Mouse (Mus musculus): Measurements from ENCODE around the gene Ttc39a. TPM values are rescaled to one million over a fixed set of nuclear protein-coding genes. Genes with fewer than 3 reads are reported as not detected.

Gene Ttc39a
- polyA plus RNA-seq, 1 experiment from 2014 or later, result 1.9 TPM

DNA sequence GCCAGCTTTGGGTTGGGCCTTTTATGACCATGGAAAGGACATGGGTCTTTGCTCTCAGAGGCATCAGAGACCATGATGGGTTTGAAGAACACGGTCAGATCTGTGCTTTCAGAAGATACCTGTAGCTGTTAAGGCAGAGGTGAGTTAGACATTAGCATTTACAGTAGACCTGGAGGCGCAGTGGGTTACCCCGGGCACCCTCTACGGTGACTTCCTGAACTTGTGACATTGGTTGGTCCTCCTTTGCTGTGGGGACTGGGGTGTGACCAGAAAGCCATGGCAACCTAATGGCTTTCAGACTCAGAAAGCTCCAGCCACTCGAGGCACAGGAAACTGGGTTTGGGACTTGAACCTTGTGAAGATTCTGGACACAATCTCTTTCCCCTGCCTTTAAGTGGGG is 5.8 kb downstream of the Ttc39a start:
- ATAC-seq (ENCODE audit: insufficient read depth, low FRiP score, low TSS enrichment) (no peak), DNase-seq (ENCODE audit: low spot score) (no peak)
- Histone ChIP-seq H3K4me2 (ENCODE audit: low read depth) (no peak overlapping the region), H3K27me3 (ENCODE audit: control insufficient read depth, insufficient read depth, low read length) (peaks cover 5% of the 10 kb centered on the region; the same call in 1 of the 2 replicates), H3K27ac (ENCODE audit: low read depth, low read length) (no peak overlapping the region), H3K4me3 (ENCODE audit: low read depth, low read length) (no peak overlapping the region), H3K4me1 (ENCODE audit: control insufficient read depth, insufficient read depth, low read length) (no peaks in the 10 kb centered on the region), H3K36me3 (ENCODE audit: control insufficient read depth, insufficient read depth, low read length) (no peaks in the 10 kb centered on the region), H3K9me3 (ENCODE audit: control insufficient read depth, low read length) (no peaks in the 10 kb centered on the region), H3K9ac (ENCODE audit: low read length) (no peak overlapping the region)
- WGBS, result 91% methylated on average over 5 of the region's 5 CpGs

DNA sequence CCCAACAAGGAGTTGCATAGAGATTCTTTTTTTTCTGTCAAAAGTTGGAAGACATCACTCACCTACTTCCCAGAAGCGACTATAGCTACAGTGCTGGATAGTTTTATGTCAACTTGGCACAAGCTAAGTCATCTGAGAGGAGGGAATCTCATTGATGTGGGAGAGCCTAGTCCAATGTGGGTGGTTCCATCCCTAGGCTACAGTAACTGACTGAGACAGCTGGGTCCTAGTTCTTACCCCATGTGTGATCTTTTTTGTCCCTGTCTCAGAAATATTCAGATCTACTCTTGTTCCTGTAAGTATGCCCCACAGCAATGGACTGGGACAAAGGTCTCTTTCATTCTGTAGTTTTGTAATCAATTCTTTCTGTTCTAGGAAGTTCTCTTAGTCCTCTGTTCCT is 11.6 kb downstream of the Ttc39a start:
- no peaks in the 10 kb centered on the region for H3K4me1 ChIP-seq (ENCODE audit: control insufficient read depth, insufficient read depth, low read length)
- no peak overlapping the region for H3K4me2 ChIP-seq (ENCODE audit: low read depth)
- H3K27ac ChIP-seq (ENCODE audit: low read depth, low read length), result no peak overlapping the region
- no peak overlapping the region for H3K4me3 ChIP-seq (ENCODE audit: low read depth, low read length)
- no peak for DNase-seq (ENCODE audit: low spot score)
- WGBS, result 95% methylated on average over 1 of the region's 1 CpGs
- no peaks in the 10 kb centered on the region for H3K36me3 ChIP-seq (ENCODE audit: control insufficient read depth, insufficient read depth, low read length)
- H3K9ac ChIP-seq (ENCODE audit: low read length), result no peak overlapping the region
- no peaks in the 10 kb centered on the region for H3K9me3 ChIP-seq (ENCODE audit: control insufficient read depth, low read length)
- H3K27me3 ChIP-seq (ENCODE audit: control insufficient read depth, insufficient read depth, low read length), result no peaks in the 10 kb centered on the region
- no peak for ATAC-seq (ENCODE audit: insufficient read depth, low FRiP score, low TSS enrichment)

DNA sequence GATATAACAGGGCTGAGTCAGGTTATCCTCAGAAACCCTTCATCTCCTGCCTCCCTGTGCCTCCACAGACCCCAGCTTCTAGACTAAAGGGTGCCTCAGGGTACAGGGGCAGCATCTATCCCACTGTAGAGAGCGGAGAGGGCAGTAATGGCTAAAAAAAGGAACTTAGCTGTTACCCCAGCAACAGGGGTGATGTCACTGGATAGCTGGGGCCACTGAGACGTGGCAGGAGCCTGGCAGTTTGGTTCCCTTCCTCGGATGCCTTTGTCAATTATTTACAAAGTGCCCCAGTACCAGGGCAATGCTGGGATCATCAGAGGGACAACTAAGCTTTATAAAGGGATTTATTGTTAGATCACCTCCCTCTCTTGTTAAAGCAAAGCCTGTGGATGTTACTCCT is 12.6 kb downstream of the Ttc39a start:
- no peak for ATAC-seq (ENCODE audit: insufficient read depth, low FRiP score, low TSS enrichment)
- 27% methylated on average over 3 of the region's 3 CpGs for WGBS
- Histone ChIP-seq H3K9ac (ENCODE audit: low read length) (no peak overlapping the region), H3K4me1 (ENCODE audit: control insufficient read depth, insufficient read depth, low read length) (no peaks in the 10 kb centered on the region), H3K9me3 (ENCODE audit: control insufficient read depth, low read length) (no peaks in the 10 kb centered on the region), H3K4me2 (ENCODE audit: low read depth) (no peak overlapping the region), H3K4me3 (ENCODE audit: low read depth, low read length) (no peak overlapping the region), H3K27ac (ENCODE audit: low read depth, low read length) (no peak overlapping the region), H3K36me3 (ENCODE audit: control insufficient read depth, insufficient read depth, low read length) (no peaks in the 10 kb centered on the region), H3K27me3 (ENCODE audit: control insufficient read depth, insufficient read depth, low read length) (no peaks in the 10 kb centered on the region)
- DNase-seq (ENCODE audit: low spot score), result no peak

DNA sequence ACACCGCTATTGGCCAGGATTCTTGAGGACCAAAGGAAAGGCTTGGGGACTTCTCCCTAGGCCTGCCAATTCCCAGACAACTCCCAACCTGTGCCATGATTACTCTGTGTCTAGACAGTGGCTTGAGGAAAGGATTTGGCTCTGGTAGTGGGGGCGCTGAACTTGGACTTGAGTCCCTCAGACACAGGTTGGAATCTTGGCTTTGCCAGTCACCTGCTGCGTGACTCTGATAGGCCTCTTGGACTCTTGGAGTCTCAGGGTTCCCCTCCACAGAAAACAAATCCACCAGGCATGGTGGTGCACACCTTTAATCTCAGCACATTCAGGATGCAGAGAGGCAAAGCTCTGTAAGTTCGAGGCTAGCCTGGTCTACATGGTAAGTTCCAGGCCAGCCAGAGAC is 13.1 kb downstream of the Ttc39a start:
- WGBS, result 84% methylated on average over 4 of the region's 4 CpGs

DNA sequence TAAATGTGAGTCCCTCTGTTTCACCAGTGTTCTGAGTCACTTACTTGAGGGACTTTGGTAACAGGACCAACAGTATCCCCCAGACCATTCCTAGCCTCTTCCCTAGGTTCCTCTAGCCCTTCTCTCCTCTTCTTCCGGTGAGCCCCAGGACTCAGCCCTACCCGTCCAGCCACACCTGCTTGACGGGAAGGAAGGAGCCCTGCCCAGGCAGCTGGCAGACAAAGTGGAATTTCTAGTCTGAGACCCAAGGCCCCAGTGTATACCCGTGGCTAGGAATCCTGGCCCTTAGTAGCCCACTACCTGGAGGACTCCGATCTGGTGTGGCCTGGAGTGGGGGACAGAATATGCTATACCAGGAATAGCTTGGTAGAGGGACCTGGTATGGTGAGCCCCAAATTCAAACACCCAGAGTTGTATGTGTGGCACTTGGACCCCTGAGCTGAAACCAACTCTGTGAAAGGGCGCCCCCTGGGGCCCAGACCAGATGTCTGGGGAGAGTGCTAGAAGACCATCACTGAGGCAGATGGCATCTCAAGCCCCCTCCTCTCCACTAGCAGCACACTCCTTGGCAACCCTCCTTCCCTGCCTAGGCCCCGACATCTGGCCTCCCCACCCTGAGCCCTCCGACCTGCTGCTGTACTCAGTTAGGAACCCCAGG is 13.8 kb downstream of the Ttc39a start:
- Histone ChIP-seq H3K9ac (ENCODE audit: low read length) (no peak overlapping the region), H3K4me2 (ENCODE audit: low read depth) (no peak overlapping the region), H3K4me3 (ENCODE audit: low read depth, low read length) (no peak overlapping the region), H3K4me1 (ENCODE audit: control insufficient read depth, insufficient read depth, low read length) (no peaks in the 10 kb centered on the region), H3K36me3 (ENCODE audit: control insufficient read depth, insufficient read depth, low read length) (no peaks in the 10 kb centered on the region), H3K27ac (ENCODE audit: low read depth, low read length) (no peak overlapping the region), H3K27me3 (ENCODE audit: control insufficient read depth, insufficient read depth, low read length) (no peaks in the 10 kb centered on the region), H3K9me3 (ENCODE audit: control insufficient read depth, low read length) (no peaks in the 10 kb centered on the region)
- DNase-seq (ENCODE audit: low spot score) (no peak), ATAC-seq (ENCODE audit: insufficient read depth, low FRiP score, low TSS enrichment) (no peak)
- 74% methylated on average over 8 of the region's 8 CpGs for WGBS

More for the DNA sequence above, 13.1 kb downstream of the Ttc39a start:
- Histone ChIP-seq H3K9me3 (ENCODE audit: control insufficient read depth, low read length) (no peaks in the 10 kb centered on the region), H3K4me3 (ENCODE audit: low read depth, low read length) (no peak overlapping the region), H3K4me1 (ENCODE audit: control insufficient read depth, insufficient read depth, low read length) (no peaks in the 10 kb centered on the region), H3K27me3 (ENCODE audit: control insufficient read depth, insufficient read depth, low read length) (no peaks in the 10 kb centered on the region), H3K27ac (ENCODE audit: low read depth, low read length) (no peak overlapping the region), H3K36me3 (ENCODE audit: control insufficient read depth, insufficient read depth, low read length) (no peaks in the 10 kb centered on the region), H3K4me2 (ENCODE audit: low read depth) (no peak overlapping the region), H3K9ac (ENCODE audit: low read length) (no peak overlapping the region)
- DNase-seq (ENCODE audit: low spot score) (no peak), ATAC-seq (ENCODE audit: insufficient read depth, low FRiP score, low TSS enrichment) (no peak)

DNA sequence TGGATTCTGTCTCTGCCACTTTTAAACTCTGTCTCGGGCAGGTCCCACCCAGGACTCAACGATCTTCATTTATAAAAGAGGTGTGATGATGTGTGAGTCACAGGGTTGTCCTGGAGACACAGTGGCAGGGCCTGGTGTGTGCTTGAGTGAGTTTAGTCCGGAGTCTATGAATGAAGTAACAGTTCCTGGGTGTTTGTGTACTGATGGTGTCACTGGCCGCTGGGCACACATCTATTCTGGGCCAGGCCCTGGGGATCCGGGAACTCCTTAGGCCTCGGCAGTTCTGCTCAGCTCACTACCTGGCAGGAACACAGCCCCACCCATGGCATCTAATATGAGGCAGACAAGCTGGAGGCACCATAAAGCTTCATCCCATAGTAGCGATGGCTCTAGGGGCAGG is 15.2 kb downstream of the Ttc39a start:
- no peak for ATAC-seq (ENCODE audit: insufficient read depth, low FRiP score, low TSS enrichment)
- 87% methylated on average over 7 of the region's 7 CpGs for WGBS

DNA sequence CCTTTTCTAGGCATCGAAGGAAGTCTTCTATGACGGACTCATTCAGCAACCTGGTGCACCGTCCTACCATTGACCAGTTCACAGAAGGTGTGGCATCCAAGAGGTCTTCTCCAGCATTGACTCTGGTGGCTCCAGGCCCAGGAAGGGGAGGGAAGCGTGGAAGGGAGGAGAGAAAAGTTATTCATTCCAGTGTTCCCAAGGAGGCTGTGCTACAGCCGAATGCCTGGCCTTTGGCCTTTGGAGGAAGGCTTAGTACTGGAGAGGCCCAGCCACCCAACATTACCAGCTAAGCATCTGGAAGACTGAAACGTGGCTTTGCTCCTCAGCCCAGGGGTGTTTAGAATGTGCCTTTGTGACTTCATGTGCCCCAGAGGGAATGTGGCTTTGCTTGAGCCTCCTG is 16.0 kb downstream of the Ttc39a start:
- 77% methylated on average over 6 of the region's 6 CpGs for WGBS
- H3K4me2 ChIP-seq (ENCODE audit: low read depth), result no peak overlapping the region
- H3K27ac ChIP-seq (ENCODE audit: low read depth, low read length), result no peak overlapping the region
- no peak for DNase-seq (ENCODE audit: low spot score)
- H3K36me3 ChIP-seq (ENCODE audit: control insufficient read depth, insufficient read depth, low read length), result no peaks in the 10 kb centered on the region
- no peaks in the 10 kb centered on the region for H3K4me1 ChIP-seq (ENCODE audit: control insufficient read depth, insufficient read depth, low read length)
- H3K9me3 ChIP-seq (ENCODE audit: control insufficient read depth, low read length), result no peaks in the 10 kb centered on the region
- no peaks in the 10 kb centered on the region for H3K27me3 ChIP-seq (ENCODE audit: control insufficient read depth, insufficient read depth, low read length)
- no peak overlapping the region for H3K4me3 ChIP-seq (ENCODE audit: low read depth, low read length)
- no peak overlapping the region for H3K9ac ChIP-seq (ENCODE audit: low read length)
- no peak for ATAC-seq (ENCODE audit: insufficient read depth, low FRiP score, low TSS enrichment)

More for the DNA sequence above, 15.2 kb downstream of the Ttc39a start:
- no peak overlapping the region for H3K9ac ChIP-seq (ENCODE audit: low read length)
- no peak overlapping the region for H3K27ac ChIP-seq (ENCODE audit: low read depth, low read length)
- no peaks in the 10 kb centered on the region for H3K9me3 ChIP-seq (ENCODE audit: control insufficient read depth, low read length)
- no peak overlapping the region for H3K4me3 ChIP-seq (ENCODE audit: low read depth, low read length)
- H3K4me1 ChIP-seq (ENCODE audit: control insufficient read depth, insufficient read depth, low read length), result no peaks in the 10 kb centered on the region
- no peak for DNase-seq (ENCODE audit: low spot score)
- H3K36me3 ChIP-seq (ENCODE audit: control insufficient read depth, insufficient read depth, low read length), result no peaks in the 10 kb centered on the region
- H3K4me2 ChIP-seq (ENCODE audit: low read depth), result no peak overlapping the region
- no peaks in the 10 kb centered on the region for H3K27me3 ChIP-seq (ENCODE audit: control insufficient read depth, insufficient read depth, low read length)

DNA sequence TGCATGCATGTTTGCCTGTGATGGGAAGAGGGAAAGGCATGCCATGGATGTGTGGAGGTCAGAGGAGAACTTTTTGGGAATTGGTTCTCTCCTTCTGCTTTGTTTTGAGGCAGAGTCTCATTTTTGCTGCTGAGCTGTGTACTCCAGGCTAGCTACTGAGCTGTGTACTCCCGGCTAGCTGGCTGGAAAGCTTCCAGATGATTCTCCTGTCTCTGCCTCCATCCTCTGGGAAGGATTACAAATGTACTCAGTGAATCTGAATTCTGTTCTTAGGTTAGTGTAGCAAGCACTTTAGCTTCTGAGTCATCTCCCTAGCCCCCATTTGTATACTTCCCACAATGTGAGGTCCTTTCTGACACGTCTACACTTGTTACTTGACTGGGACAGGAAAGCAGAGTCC is 17.0 kb downstream of the Ttc39a start:
- 73% methylated on average over 2 of the region's 2 CpGs for WGBS
- no peak for ATAC-seq (ENCODE audit: insufficient read depth, low FRiP score, low TSS enrichment)
- no peaks in the 10 kb centered on the region for H3K27me3 ChIP-seq (ENCODE audit: control insufficient read depth, insufficient read depth, low read length)

DNA sequence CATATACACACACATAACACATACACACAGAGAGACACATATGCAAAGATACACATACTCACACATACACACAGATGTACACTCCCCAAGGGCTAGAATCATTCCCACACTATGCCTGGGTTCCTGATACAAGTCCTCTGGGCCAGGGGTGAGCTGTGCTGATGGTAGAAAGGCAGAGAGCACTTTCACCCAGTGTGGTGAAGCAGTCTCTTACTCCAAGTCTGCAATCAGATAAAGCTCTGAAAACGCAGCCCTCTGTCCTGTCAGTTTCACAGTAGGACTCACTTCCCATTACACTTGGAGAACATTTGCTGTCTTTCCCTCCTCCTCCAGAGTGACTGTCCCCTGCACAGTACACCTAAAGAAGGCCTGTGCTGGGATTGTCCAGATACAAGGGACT is 20.6 kb downstream of the Ttc39a start:
- Histone ChIP-seq H3K27ac (ENCODE audit: low read depth, low read length) (no peak overlapping the region), H3K4me1 (ENCODE audit: control insufficient read depth, insufficient read depth, low read length) (no peaks in the 10 kb centered on the region), H3K9me3 (ENCODE audit: control insufficient read depth, low read length) (no peaks in the 10 kb centered on the region), H3K36me3 (ENCODE audit: control insufficient read depth, insufficient read depth, low read length) (no peaks in the 10 kb centered on the region), H3K9ac (ENCODE audit: low read length) (no peak overlapping the region), H3K27me3 (ENCODE audit: control insufficient read depth, insufficient read depth, low read length) (no peaks in the 10 kb centered on the region), H3K4me3 (ENCODE audit: low read depth, low read length) (no peak overlapping the region), H3K4me2 (ENCODE audit: low read depth) (no peak overlapping the region)
- ATAC-seq (ENCODE audit: insufficient read depth, low FRiP score, low TSS enrichment) (no peak), DNase-seq (ENCODE audit: low spot score) (no peak)
- WGBS, result 90% methylated on average over 1 of the region's 1 CpGs

More for the DNA sequence above, 17.0 kb downstream of the Ttc39a start:
- H3K27ac ChIP-seq (ENCODE audit: low read depth, low read length), result no peak overlapping the region
- no peaks in the 10 kb centered on the region for H3K4me1 ChIP-seq (ENCODE audit: control insufficient read depth, insufficient read depth, low read length)
- DNase-seq (ENCODE audit: low spot score), result no peak
- H3K9me3 ChIP-seq (ENCODE audit: control insufficient read depth, low read length), result no peaks in the 10 kb centered on the region
- no peak overlapping the region for H3K4me2 ChIP-seq (ENCODE audit: low read depth)
- H3K4me3 ChIP-seq (ENCODE audit: low read depth, low read length), result no peak overlapping the region
- H3K9ac ChIP-seq (ENCODE audit: low read length), result no peak overlapping the region
- H3K36me3 ChIP-seq (ENCODE audit: control insufficient read depth, insufficient read depth, low read length), result no peaks in the 10 kb centered on the region
